Mouse (Mus musculus) hindbrain, embryonic 12.5 days (tissue): ENCODE results near the gene Frmd5. TPM values are rescaled to one million over a fixed set of nuclear protein-coding genes. Genes with fewer than 3 reads are reported as not detected.

Experiments used
- ATAC-seq: fragments of 200-750 bp; cut with Nextera tagmentation; 2 replicates; pipeline ENCODE4 v1.8.0; 2017; ENCODE audit warnings: moderate TSS enrichment; ENCODE audit not compliant: low FRiP score
- H3K27ac ChIP-seq: fragments of 300-500 bp; sonication (generic); 2 replicates; pipeline ENCODE4 v1.5.1; 2016; ENCODE audit warnings: mild to moderate bottlenecking
- H3K27me3 ChIP-seq: fragments of 300-500 bp; sonication (generic); 2 replicates; pipeline ENCODE4 v1.6.1; 2016; ENCODE audit warnings: mild to moderate bottlenecking
- H3K36me3 ChIP-seq: fragments of 300-500 bp; sonication (generic); 2 replicates; pipeline ENCODE4 v1.6.1; 2016; ENCODE audit warnings: mild to moderate bottlenecking
- H3K4me1 ChIP-seq: fragments of 300-500 bp; sonication (generic); 2 replicates; pipeline ENCODE4 v1.6.1; 2016
- H3K4me2 ChIP-seq: fragments of 300-500 bp; sonication (generic); replicated peaks from 2 replicates; pipeline ENCODE4 v1.6.1; 2016; ENCODE audit warnings: mild to moderate bottlenecking
- H3K4me3 ChIP-seq: fragments of 300-500 bp; sonication (generic); 2 replicates; pipeline ENCODE4 v1.5.1; 2016; ENCODE audit warnings: mild to moderate bottlenecking
- H3K9ac ChIP-seq: fragments of 300-500 bp; sonication (generic); 2 replicates; pipeline ENCODE4 v1.6.1; 2016; ENCODE audit warnings: mild to moderate bottlenecking, moderate library complexity
- H3K9me3 ChIP-seq: fragments of 300-500 bp; sonication (generic); replicated peaks from 2 replicates; pipeline ENCODE4 v1.6.1; 2016; ENCODE audit warnings: mild to moderate bottlenecking
- WGBS: fragments of 180-500 bp; shearing (Covaris S2); methylation state at CpG from one replicate; pipeline ENCODE4 v1.1.7; 2016; 5-methylcytosine and 5-hydroxymethylcytosine counted together
- polyA plus RNA-seq: library from polyadenylated mRNA; unstranded; fragments of >200 nt; fragmentation: Nextera tagmentation; extraction: Ambion mirVana; gene quantifications from 2 replicates; pipeline ENCODE4 v1.2.1, GENCODE M21; 2016

Frmd5 gene
- polyA plus RNA-seq, 1 experiment from 2014 or later: 26.5 TPM

DNA sequence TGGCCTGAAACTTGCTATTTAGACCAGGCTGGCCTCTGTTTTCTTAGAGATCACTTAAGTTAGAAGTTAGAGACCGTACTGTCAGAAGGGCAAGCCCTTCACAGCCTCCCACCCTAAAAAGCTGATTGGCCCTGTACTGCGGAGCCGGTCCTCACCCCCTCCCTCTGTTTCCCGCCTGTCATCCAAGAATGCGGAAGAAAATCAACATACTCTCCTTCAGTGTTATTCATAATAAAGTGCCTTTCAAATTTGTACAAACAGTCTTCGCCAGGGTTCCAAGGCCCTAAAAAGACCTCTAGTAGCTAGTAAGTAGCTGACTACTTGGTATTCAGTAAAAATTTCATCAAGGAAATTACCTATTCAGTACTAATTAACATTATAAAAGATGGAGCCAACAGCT lies 164.0 kb downstream of the Frmd5 start:
- H3K4me2 ChIP-seq: peak overlapping the region; percentile 14; the same call in 1 of the 2 replicates
- WGBS: 24% methylated on average over 6 of the region's 6 CpGs
- H3K9me3 ChIP-seq: no peaks in the 10 kb centered on the region
- 0 out of 2 replicates have a peak, but pooled peaks cover 2% of the 10 kb centered on the region for H3K4me1 ChIP-seq
- H3K27ac ChIP-seq: no peak overlapping the region
- H3K27me3 ChIP-seq: no peaks in the 10 kb centered on the region
- H3K9ac ChIP-seq: no peak overlapping the region
- ATAC-seq: no peak
- H3K36me3 ChIP-seq: no peaks in the 10 kb centered on the region
- H3K4me3 ChIP-seq: no peak overlapping the region

DNA sequence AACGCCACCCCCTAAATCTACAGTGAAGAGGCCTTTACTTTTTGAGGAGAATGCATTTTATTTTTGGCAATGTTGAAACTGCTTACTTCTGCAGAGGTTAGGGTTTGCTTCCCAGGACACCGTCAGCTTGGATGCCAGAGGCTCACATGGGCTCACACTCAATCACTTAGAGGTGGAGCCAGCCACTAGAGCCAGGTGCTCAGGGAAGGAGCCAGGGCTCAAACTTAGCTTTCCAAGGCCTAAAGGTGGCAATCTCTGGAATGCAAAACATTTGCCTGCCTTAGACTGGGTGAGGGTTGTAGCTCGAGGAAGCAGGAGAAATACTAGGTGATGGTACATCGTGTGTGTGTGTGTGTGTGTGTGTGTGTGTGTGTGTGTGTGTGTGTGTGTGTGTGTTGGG lies 174.8 kb downstream of the Frmd5 start:
- no peak for ATAC-seq
- H3K27me3 ChIP-seq: no peaks in the 10 kb centered on the region
- 72% methylated on average over 4 of the region's 4 CpGs for WGBS

DNA sequence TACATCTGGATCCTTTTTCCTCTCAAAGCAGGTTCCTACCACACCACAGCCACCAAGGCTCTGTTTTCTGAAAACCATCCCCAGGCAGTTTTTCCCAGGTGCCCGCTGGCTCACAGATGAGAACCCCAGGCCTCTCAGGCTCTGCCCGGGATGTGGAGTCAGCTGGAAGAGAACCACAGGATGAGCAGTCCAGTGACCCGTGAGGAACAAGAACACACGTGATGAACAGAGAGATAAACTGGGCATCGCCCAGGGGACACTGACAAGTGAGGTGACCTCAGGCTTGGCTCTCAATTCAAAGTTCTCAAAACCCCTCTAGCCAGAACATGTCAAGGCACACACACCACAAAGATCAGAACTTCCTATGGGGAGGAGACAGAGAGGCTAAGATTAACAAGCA lies 176.6 kb downstream of the Frmd5 start:
- Histone ChIP-seq H3K9ac (no peak overlapping the region), H3K27ac (no peak overlapping the region), H3K4me3 (no peak overlapping the region), H3K9me3 (no peaks in the 10 kb centered on the region), H3K4me1 (no peaks in the 10 kb centered on the region), H3K36me3 (no peaks in the 10 kb centered on the region), H3K27me3 (no peaks in the 10 kb centered on the region), H3K4me2 (no peak overlapping the region)
- no peak for ATAC-seq
- WGBS: 69% methylated on average over 5 of the region's 5 CpGs

More for the DNA sequence above, 174.8 kb downstream of the Frmd5 start:
- no peak overlapping the region for H3K4me3 ChIP-seq
- no peak overlapping the region for H3K27ac ChIP-seq
- no peaks in the 10 kb centered on the region for H3K9me3 ChIP-seq
- H3K9ac ChIP-seq: no peak overlapping the region
- no peak overlapping the region for H3K4me2 ChIP-seq
- H3K4me1 ChIP-seq: no peaks in the 10 kb centered on the region
- H3K36me3 ChIP-seq: no peaks in the 10 kb centered on the region

DNA sequence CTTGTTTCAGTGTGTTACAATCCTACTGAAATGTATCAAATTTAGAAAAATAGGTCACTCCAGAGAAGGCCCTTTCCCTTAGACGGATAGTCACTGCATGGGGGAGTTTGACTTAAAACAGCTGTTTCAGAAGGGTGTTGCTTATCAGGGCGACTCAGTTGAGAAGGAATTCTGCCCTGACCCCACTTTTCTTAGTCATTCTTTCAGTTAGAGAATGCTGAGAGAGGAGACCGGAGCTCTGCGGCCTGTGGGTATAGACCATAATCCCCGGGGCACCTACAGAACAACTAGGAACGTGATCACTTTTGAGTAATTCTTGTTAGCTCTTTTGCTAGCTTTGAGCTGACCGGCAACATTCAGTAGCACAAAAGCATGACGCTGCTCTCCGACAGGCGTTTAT lies 178.6 kb downstream of the Frmd5 start:
- H3K27me3 ChIP-seq: no peaks in the 10 kb centered on the region
- H3K27ac ChIP-seq: no peak overlapping the region
- no peaks in the 10 kb centered on the region for H3K9me3 ChIP-seq
- no peak overlapping the region for H3K4me2 ChIP-seq
- no peak for ATAC-seq
- H3K4me3 ChIP-seq: no peak overlapping the region
- 74% methylated on average over 10 of the region's 10 CpGs for WGBS
- H3K4me1 ChIP-seq: no peaks in the 10 kb centered on the region
- H3K36me3 ChIP-seq: no peaks in the 10 kb centered on the region
- H3K9ac ChIP-seq: no peak overlapping the region

DNA sequence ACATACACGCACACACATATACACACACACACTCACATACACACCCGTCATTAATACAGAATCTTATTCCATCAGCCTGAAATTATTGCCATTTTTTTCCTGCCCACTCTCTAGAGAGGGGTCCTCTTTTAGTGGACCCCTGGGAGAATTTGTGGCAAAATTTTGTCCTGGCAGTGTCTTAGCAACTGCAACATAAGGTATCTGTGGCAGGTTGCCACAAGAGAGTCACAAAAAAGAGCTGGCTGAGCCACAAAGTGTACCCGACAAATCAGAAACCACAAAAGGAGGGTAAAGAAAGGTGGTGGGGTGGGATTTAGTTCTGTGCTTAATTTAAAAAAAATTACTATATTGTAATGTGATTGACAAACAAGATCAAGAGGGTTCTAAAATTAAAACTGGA lies 181.0 kb downstream of the Frmd5 start:
- no peaks in the 10 kb centered on the region for H3K27me3 ChIP-seq
- no peak overlapping the region for H3K9ac ChIP-seq
- H3K36me3 ChIP-seq: no peaks in the 10 kb centered on the region
- H3K9me3 ChIP-seq: no peaks in the 10 kb centered on the region
- ATAC-seq: no peak
- H3K4me2 ChIP-seq: no peak overlapping the region
- H3K27ac ChIP-seq: no peak overlapping the region
- no peak overlapping the region for H3K4me3 ChIP-seq
- WGBS: 94% methylated on average over 3 of the region's 3 CpGs
- peaks cover 6% of the 10 kb centered on the region for H3K4me1 ChIP-seq

DNA sequence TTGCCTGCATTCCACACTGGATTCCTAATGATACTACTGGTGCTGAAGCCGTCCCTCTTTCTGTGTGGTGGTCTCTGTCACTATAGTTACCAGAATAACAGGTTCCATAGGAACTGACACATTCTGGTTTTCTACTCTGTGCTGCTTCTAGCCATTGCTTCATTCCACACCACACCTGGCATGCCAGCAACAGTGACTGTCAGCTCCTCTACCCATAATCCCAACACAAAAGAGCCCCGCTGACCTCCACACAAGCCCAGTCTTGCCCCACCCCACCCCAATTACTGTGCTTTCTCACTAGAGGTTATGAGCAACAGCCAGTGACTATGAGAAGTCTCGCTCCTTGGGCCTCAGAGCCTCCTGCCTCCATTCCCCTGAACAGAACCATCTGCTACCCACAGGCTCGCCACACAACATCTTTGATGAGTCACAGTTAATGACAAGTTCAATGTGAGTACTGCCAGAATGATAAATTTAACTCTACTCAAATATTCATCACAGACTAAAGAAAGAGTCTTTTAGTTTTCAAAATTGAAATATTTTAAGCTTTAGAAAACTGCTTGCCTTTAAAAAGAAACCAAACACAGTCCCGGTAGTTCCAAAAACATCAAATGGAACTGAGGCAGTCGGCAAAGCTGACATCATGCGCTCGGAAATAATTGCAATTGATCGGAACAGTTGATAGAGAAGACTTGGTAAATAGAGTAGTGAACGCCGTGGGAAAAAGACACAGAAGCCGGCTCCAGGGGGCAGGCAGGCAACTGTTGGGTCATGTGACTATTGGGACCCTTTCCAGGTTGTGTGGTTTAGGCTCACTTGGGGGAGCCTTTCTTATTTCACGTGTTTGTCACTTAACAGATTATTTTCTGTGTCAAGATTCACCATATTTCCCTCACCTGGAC lies 185.4 kb downstream of the Frmd5 start:
- WGBS: 58% methylated on average over 13 of the region's 13 CpGs
- Histone ChIP-seq H3K36me3 (no peaks in the 10 kb centered on the region), H3K9ac (no peak overlapping the region), H3K4me2 (no peak overlapping the region), H3K4me1 (peaks cover 7% of the 10 kb centered on the region), H3K27ac (no peak overlapping the region), H3K27me3 (no peaks in the 10 kb centered on the region), H3K9me3 (no peaks in the 10 kb centered on the region), H3K4me3 (no peak overlapping the region)
- ATAC-seq: no peak

DNA sequence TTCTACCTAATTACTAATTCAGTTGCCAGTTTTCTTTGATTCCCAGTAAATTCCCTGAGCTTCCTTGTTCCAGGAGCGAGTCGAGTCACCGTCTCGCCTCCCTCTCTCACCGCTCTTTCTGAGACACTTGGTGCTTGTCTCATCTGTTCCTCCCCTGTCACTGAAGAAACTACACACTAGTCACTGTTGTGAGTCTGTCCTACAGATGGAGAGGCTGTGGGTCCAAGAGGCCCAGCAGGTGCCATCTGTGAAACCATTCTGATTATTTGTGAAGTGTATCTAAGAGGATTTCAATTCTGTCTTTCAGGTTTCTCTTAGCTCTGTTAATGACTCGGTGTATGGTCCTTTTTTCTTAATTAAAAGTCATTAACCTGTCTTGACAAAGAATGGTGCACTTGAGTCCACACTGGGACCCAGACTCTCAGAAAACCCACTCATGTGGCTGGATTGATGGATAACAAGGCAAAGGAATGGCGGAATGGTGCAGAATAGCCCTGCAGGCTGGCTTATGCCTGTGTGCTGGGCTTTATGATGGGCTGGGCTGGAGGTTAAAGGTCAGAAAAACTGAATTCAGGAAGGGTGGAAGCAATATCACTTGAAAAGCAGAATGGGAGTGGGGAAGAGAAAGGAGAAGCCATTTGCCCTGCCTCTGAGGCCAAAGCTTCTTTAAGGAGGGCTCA lies 186.2 kb downstream of the Frmd5 start:
- no peaks in the 10 kb centered on the region for H3K27me3 ChIP-seq
- no peak overlapping the region for H3K9ac ChIP-seq
- H3K27ac ChIP-seq: 0 out of 2 replicates have a peak overlapping the region, but pooled peaks have one; percentile 48
- H3K4me1 ChIP-seq: peaks cover 7% of the 10 kb centered on the region
- no peak for ATAC-seq
- WGBS: 77% methylated on average over 7 of the region's 7 CpGs
- no peak overlapping the region for H3K4me2 ChIP-seq
- H3K4me3 ChIP-seq: no peak overlapping the region
- no peaks in the 10 kb centered on the region for H3K9me3 ChIP-seq
- no peaks in the 10 kb centered on the region for H3K36me3 ChIP-seq

DNA sequence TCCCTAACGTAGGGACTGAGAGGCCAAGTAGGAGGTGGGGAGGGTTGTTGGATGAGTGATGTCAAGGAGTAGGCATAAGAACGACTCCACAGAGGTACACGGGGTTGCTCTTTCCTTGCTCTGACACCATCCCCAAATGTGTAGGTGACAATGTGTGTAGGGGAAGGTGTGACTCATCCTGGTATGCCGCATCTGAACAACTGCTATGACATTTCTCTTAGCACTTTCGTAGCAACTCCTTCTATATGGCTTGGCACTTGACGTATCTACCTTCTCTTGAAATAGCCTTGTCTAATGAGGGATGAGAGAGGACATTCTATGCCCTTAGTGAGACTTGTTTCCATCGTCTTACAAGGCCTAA lies 191.7 kb downstream of the Frmd5 start:
- H3K4me3 ChIP-seq: no peak overlapping the region
- H3K9me3 ChIP-seq: no peaks in the 10 kb centered on the region
- 87% methylated on average over 7 of the region's 7 CpGs for WGBS
- no peak overlapping the region for H3K27ac ChIP-seq
- no peak overlapping the region for H3K4me2 ChIP-seq
- ATAC-seq: no peak
- H3K36me3 ChIP-seq: no peaks in the 10 kb centered on the region
- no peaks in the 10 kb centered on the region for H3K27me3 ChIP-seq
- no peak overlapping the region for H3K9ac ChIP-seq
- H3K4me1 ChIP-seq: peaks cover 18% of the 10 kb centered on the region

DNA sequence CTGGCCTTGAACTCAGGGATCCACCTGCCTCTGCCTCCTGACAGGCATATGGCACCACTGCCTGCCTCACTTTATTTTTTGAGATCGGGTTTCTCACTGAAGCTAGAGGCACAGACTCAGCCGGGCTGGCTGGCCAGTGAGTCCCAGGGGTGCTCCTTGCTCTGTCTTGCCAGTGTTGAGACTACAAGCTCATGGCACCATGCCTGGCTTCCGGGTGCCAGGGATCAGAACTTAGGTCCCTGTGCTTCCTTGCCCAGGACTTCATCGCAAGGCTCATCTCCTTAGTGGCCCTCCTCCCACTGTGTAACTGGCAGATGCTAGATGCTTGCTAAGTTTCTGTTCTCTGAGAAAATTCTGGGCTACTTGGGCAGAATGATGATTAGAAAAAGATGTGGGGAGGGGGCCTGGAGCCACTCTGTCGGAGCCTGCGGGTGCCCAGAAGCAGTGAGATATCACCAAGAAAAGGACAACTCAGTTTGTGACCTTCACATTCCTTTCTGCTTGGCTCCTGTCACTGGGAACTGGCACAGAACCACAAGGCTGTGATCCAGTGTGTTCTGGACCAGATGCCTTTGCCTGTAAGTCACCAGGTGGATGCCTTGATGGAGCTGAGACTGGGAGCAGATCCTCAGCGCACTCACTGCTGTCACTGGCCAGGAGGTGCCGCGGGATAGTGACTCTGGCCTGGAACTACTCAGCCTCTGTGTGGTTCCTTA lies 192.2 kb downstream of the Frmd5 start:
- no peaks in the 10 kb centered on the region for H3K27me3 ChIP-seq
- no peak overlapping the region for H3K4me3 ChIP-seq
- H3K36me3 ChIP-seq: no peaks in the 10 kb centered on the region
- H3K9ac ChIP-seq: no peak overlapping the region
- no peak overlapping the region for H3K4me2 ChIP-seq
- ATAC-seq: no peak
- 87% methylated on average over 9 of the region's 9 CpGs for WGBS
- no peaks in the 10 kb centered on the region for H3K9me3 ChIP-seq
- H3K4me1 ChIP-seq: peaks cover 23% of the 10 kb centered on the region
- H3K27ac ChIP-seq: no peak overlapping the region

DNA sequence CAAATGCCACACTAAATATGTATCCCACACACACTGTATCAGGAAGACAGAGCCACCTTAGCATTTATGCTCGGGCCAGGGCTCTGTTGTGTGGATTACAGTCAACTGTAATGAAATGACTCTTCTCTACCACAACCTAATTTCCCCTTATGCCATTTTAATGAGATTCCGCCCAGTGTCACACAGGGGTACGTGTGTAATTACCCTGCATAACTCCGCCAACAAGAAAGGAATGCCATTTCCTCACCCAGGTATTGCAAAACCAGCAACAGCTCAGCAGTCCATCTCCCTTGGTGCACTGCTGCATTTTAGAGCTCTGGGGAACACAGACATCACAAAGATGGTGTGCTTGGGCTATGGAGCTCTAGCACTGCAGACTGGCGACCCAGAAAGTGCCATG lies 194.8 kb downstream of the Frmd5 start:
- Histone ChIP-seq H3K27me3 (no peaks in the 10 kb centered on the region), H3K9me3 (no peaks in the 10 kb centered on the region), H3K4me1 (peaks cover 24% of the 10 kb centered on the region), H3K27ac (no peak overlapping the region; the same call in 1 of the 2 replicates), H3K36me3 (no peaks in the 10 kb centered on the region), H3K4me3 (no peak overlapping the region), H3K4me2 (no peak overlapping the region), H3K9ac (no peak overlapping the region)
- 54% methylated on average over 5 of the region's 5 CpGs for WGBS
- 0 out of 2 replicates have a peak, but pooled peaks have one; percentile 22 for ATAC-seq

DNA sequence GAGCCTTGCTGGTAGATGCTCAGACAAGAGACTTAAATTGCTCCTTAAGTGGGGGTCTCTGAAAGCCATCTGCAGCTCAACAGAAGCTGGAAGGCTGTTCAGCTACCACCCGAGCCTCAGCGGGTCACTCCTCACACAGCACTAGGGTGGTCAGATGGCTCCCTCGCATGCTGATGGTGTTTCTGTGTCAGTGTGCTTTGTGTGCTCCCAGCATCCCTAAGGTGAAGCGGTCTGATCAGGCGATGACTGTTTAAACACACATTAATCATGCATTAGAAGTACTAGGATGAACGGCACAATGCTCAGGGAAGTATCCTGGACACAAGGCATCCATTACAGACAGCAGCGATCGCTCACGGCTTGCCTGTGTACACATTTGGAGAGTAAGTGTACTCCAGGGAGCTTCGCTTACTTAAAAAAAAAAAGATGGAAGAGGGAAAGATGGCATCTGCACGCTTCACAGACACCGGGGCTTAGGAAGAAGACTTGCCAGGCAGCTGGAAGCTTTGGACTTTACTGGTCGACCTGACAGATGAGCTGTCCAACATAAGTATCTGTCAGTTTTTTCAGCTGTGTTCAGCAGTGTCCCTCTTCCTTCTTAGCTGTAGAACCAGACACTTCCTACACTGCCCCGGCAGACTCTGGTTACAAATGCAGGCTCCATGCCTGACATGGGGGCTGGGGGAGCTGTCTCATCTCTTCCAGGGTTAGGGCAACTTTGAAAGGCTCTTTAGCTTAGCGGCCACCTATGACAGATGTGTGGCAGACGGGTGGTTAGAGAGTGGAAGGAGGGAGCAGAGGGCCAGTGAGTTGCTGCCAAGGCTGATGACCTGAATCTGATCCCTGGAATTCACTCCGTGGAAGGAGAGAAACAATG lies 196.6 kb downstream of the Frmd5 start:
- Histone ChIP-seq H3K27ac (peak overlapping the region; percentile 12; the same call in 1 of the 2 replicates), H3K4me2 (0 out of 2 replicates have a peak overlapping the region, but pooled peaks have one; percentile 4), H3K4me1 (peaks cover 24% of the 10 kb centered on the region), H3K36me3 (no peaks in the 10 kb centered on the region), H3K27me3 (no peaks in the 10 kb centered on the region), H3K9ac (no peak overlapping the region), H3K9me3 (no peaks in the 10 kb centered on the region), H3K4me3 (no peak overlapping the region)
- 41% methylated on average over 17 of the region's 17 CpGs for WGBS
- ATAC-seq: peak; percentile 69; the same call in 1 of the 2 replicates
